Mouse (Mus musculus) cerebellum, adult 2 months (tissue): ENCODE data around the gene Smarcd2.

ENCODE experiments used
- CTCF ChIP-seq: fragments of 200-500 bp; IDR thresholded peaks from 2 replicates; pipeline ENCODE4 v1.5.1; 2011; ENCODE audit warnings: low read depth, mild to moderate bottlenecking, control low read depth, low read length, moderate library complexity, borderline replicate concordance; ENCODE audit not compliant: insufficient read depth
- POLR2A ChIP-seq: fragments of 200-500 bp; IDR thresholded peaks from 2 replicates; pipeline ENCODE4 v1.6.1; 2011; ENCODE audit warnings: low read length, control low read depth, borderline replicate concordance; ENCODE audit not compliant: insufficient read depth

GRCm38 (mm10) chr11:106214856-106215255, 57.9 kb downstream of the Smarcd2 start:
- TF ChIP-seq POLR2A (no peak), CTCF (no peak)
